Mouse (Mus musculus): ENCODE measurements around the gene Mlec.

DNA sequence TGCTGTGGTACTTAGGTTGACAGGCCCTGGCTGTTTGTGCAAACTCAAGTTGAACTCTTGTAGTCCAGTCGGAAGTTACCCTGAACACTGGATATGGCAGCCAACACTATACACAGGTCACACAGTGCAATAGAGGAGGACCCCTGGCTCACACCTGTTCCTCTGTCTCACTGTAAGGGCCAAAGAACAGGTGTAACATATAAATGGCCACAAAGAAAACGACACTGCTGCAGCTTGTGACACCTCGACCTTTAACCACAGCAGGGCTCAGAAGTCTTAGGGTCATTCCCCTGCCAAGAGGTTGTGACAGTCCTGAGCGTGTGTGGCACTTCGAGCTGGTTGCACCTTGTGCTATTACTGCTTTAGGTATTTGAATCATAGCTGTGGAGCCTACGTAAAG lies 57.5 kb downstream of the Mlec start:
- no peak for TF ChIP-seq POLR2A (IDR thresholded peaks at IDR 0.05; ENCODE audit: extremely low read depth, insufficient read depth, low read length)
- TF ChIP-seq CTCF (IDR thresholded peaks at IDR 0.05; ENCODE audit: low read depth, low read length) = no peak

Data from liver, adult 2 months (tissue).